Mouse (Mus musculus): ENCODE data around the gene Nup35.

The Nup35 gene

DNA sequence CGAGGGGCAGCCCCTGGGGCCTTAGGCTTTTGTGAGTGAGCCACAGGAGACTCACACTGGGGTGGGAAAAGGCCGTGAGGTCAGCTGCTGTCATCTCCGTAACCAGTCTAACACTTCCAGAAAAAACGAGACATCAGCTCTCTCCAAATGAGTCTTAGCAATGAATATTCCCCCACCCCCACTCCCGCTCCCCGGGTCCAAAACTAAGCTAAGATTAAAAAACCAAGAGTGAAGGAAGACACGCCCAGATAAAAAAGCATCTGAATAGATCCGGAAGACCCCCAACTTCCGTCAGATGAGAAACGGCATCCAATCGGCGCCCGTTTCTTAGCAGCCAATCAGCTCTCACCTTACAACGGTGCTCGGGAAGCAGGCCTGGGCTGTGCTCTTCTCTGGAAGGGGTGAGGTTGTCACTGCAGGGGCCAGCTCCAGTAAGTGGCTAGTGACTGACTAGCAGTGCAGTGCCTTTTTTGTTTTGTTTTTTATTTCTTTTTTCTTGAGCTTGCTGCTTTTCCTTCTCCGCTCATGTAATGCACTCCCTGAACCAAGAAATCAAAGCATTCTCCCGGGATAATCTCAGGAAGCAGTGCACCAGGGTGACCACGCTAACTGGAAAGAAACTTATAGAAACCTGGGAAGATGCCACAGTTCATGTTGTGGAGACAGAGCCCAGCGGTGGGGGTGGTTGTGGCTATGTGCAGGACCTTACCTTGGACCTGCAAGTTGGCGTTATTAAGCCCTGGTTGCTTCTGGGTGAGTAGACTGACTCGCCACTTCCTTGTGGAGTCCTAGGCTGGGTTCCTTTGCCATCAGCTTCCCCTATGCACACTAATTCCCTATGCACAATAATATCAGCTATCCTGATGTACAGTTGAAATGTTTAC lies at the start of gene Nup35, which contains the start of gene Dusp19:
Gene Nup35 (plus strand): TSS at position 383 of the 884 bp plus-strand sequence.
Gene Dusp19 (plus strand): TSS at position 192 of the 884 bp plus-strand sequence.
- peak; percentile 74 for DNase-seq (ENCODE audit: extremely low read depth, insufficient read length, low spot score)

GRCm38 (mm10) chr2:80567411-80567810 lies 49.6 kb upstream of the Nup35 start:
- no peak for DNase-seq (ENCODE audit: extremely low read depth, insufficient read length, low spot score)

- DNase-seq (ENCODE audit: extremely low read depth, insufficient read length, low spot score), result no peak
Observed at GRCm38 (mm10) chr2:80570656-80571055, 46.4 kb upstream of the Nup35 start.

DNA sequence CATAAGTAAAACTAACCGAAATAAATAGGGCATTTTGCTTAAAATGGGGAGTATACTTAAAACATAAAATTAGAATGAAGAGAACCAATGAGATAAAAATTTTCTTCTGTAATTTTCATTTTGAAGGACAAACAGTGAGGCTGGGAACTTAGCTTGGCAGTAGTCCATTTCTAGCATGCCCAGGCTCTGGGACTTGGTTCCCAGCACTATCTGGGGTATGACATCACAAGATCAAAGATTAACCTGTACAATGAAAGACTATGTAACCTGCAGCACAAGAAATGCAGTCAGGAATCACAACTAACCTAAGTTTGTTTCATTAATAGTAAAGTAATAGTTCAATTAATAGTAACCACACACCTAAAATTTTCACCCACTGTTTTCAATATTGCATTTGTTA lies 39.8 kb upstream of the Nup35 start:
- DNase-seq (ENCODE audit: extremely low read depth, insufficient read length, low spot score), result no peak

DNA sequence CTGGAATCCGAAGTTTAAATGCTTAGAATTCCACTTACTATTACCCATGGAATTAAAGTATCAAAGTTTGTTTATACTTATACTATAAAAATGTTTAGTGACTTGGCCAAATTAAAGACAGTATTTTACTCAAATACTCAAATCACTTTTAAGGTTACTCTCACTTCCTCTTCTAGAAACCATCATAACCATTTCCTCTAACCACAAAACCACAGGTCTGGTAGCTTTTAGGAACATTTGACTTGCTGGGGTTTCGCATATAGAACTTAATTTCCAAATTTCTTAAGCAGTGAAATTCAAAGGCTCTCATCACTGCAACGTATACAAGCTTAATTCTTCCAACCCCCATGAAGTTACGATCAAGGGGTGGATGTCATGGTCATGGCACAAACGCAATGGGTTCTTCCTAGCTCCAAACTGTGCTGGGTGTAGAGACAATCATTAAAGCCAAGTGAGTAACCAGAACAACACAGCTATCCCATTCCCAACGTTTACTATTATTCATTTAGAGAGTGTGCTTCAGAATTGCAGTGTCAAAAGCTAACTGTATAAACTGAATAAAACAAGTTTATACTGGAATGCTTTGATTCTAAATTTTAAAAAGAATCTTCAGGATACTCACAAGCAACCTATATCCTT lies 37.7 kb upstream of the Nup35 start:
- peak; percentile 9 for DNase-seq (ENCODE audit: extremely low read depth, insufficient read length, low spot score)

DNA sequence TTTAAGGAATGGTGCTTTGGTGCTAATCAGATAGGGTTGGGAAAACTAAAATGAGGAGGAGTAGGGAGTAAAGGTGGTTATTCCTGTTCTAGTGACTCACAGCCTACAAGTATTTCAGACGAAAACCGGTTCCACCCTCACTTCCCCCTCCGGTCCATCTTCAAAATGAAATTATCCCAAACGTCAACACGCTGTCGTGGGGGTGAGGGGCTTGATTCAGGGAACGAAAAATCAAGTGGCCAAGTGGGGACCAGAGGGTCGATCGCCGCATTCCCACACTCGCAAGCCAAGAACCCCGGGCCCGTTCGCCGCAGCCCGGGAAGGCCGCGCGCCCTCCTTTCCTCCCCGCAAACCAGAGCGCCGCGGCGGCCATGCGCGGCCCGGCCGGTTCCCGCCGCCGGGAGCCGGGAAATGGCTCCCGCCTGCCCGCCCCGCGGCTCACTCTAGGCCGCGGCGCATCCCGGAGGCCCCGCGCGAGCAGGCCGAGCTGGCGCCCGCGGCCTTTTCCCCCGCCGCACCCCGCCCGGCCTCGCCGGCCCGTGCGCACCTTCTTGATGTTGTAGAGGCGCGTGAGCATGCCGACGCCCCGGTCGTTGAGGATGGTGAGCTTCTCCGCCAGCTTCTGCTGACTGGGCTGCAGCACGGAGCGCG lies 36.6 kb upstream of the Nup35 start:
- DNase-seq (ENCODE audit: extremely low read depth, insufficient read length, low spot score), result peak; percentile 65

DNA sequence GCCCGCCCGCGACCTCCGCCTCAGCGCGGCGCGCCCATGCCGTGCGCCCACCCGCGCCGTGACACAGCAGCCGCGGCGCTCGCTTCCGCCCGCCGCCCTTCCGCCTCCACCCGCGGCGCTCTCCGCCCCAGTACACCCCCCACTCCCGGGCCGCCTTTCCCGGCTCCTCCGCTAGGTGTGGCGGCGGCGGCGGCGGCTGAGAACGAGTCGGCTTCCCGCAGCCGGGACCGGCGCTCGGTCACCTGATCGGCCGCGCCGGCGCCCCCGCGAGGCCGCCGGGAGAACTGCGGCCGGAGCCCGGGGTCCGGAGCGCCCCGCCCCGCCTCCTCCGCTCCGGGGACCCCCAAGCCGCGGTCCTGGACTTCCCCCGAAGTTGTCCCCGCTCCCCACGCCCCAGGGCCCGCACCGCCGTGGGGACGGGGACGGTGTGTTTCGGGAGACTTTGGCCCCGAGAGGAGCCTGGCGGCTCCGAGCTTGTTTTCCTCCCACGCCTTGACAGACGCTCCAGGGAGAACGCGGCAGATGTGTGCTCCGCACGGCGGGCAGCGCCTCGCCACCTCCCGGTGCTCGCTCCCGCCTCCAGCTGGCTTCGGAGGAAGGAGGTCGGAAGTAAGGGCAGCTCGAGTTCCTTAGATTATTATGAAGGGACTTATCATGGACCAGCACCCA lies 35.9 kb upstream of the Nup35 start, which contains the start of gene Nckap1:
Gene Nckap1 (minus strand): TSS at position 338 of the 669 bp plus-strand sequence.
- peak; percentile 84 for DNase-seq (ENCODE audit: extremely low read depth, insufficient read length, low spot score)

GRCm38 (mm10) chr2:80582356-80582755 lies 34.7 kb upstream of the Nup35 start:
- no peak for DNase-seq (ENCODE audit: extremely low read depth, insufficient read length, low spot score)

GRCm38 (mm10) chr2:80594215-80594918 lies 22.7 kb upstream of the Nup35 start:
- DNase-seq (ENCODE audit: extremely low read depth, insufficient read length, low spot score), result no peak

GRCm38 (mm10) chr2:80596960-80597359 lies 20.1 kb upstream of the Nup35 start:
- DNase-seq (ENCODE audit: extremely low read depth, insufficient read length, low spot score), result no peak

DNA sequence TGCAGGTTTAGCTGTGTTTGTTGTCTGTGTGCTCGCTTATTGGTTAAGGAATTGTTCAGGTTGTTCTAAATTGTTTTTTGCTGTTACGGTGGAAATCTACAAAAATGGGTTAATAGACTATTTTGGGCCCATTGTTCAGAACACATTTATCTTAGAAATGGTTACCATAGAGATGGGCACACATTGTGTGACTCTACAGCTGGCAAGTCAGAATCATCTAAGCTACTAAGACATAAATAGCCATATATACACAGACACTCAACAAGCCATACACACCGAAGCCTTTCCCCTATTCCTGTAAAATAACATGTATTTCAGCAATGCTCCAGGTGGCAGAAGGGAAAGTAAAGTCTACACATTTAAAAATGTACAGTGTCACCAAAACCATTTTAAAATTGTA lies 17.2 kb upstream of the Nup35 start:
- DNase-seq (ENCODE audit: extremely low read depth, insufficient read length, low spot score), result no peak

DNA sequence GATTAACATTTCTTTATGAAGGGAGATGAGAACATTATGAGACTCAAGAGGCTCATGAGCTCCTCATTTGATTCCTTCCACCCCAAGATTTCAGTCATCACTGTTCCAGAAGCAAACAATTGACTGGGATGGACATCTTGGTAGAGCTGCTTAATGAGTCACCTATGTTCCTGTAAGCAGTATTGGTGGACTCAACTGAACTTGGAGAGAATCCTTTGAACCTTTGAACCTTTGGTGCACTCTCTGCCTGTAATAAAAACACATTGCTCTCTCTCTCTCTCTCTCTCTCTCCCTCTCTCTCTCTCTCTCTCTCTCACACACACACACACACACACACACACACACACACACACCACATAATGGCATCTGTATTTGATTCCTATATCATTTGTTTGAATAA lies 16.4 kb upstream of the Nup35 start:
- DNase-seq (ENCODE audit: extremely low read depth, insufficient read length, low spot score), result no peak

DNA sequence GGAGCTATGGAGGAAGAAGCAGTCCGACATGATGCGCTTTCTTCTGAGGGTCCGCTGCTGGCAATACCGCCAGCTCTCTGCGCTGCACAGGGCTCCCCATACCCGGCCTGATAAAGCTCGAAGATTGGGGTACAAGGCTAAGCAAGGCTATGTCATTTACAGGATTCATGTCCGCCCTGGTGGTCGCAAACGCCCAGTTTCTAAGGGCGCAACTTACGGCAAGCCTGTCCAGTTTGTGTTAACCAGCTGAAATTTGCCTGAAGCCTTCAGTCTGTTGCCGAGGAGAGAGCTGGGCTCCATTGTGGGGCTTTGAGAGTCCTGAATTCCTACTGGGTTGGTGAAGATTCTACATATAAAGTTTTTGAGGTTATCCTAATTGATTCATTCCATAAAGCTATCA lies 14.3 kb upstream of the Nup35 start:
- DNase-seq (ENCODE audit: extremely low read depth, insufficient read length, low spot score), result no peak

GRCm38 (mm10) chr2:80603771-80604426 lies 13.1 kb upstream of the Nup35 start:
- DNase-seq (ENCODE audit: extremely low read depth, insufficient read length, low spot score), result no peak

DNA sequence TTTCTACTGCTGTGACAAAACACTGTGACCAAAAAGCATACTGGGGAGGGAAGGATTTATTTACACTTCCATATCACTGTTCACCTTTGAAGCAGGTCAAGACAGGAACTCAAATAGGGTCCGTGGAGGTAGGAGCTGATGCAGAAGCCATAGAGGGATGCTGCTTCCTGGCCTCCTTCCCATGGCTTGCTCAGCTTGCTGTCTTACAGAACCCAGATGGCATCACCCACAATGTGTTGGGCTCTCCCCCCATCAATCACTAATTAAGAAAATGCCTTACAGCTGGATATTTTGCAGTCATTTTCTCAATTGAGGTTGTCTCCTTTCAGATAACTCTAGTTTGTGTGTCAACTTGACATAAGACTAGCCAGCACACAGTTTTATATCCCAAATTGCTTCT lies 4.8 kb upstream of the Nup35 start:
- DNase-seq (ENCODE audit: extremely low read depth, insufficient read length, low spot score), result no peak

DNA sequence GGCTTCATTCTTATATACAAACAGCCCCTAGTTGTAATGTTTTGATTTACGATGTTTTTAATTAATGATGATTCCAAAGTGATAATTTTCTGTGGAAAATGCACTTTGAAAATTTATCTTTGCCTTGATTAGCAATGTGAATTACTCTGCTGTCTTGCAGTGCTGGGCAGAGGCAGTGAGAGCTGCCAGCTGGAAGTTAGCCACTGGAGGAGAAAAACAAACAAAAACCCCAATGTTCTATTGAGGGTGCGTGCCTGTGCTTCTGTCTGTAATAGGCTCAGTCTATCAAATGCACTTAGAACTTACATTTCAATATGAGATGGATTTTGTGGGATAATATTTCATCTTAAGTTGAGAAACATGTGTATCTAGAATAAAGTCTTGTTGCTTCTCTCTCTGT lies 4.2 kb upstream of the Nup35 start:
- DNase-seq (ENCODE audit: extremely low read depth, insufficient read length, low spot score), result no peak

DNA sequence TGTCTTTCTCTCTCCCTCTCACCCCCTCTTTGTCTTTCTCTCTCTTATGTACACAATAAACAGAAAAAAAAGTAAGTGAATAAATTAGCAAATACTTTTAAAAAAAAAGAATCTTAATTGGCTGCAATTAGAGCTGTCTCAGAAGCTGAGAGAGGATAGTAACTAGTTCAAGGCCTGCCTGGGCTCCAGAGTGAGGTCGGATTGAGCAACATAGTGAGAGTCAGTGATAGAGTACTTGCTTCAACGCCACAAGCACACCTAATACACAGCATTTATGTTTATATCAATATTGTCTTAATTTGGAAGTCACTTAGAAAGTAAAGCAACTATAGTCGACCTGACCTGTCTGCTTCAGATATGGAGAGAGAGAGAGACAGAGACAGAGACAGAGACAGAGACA lies 2.0 kb downstream of the Nup35 start:
- DNase-seq (ENCODE audit: extremely low read depth, insufficient read length, low spot score), result no peak

DNA sequence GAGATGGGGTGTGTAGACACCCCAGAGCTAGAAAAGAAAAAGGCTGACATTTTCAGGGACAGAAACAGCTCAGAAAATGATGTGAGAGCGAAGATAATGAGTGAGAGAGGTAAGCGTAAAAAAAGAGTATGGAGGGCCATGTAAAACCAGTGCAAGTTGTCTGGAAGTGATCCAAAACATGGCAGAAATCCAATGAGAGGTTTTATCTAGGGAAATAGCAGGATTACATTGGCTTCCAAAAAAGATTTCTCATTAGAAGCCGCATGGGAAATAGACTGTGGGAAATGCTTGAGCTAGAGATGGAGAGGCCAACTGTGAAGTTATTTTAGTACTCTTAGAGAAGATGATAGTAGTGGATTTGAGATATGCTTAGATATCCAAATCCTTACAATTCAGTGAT lies 4.9 kb downstream of the Nup35 start:
- DNase-seq (ENCODE audit: extremely low read depth, insufficient read length, low spot score), result no peak

DNA sequence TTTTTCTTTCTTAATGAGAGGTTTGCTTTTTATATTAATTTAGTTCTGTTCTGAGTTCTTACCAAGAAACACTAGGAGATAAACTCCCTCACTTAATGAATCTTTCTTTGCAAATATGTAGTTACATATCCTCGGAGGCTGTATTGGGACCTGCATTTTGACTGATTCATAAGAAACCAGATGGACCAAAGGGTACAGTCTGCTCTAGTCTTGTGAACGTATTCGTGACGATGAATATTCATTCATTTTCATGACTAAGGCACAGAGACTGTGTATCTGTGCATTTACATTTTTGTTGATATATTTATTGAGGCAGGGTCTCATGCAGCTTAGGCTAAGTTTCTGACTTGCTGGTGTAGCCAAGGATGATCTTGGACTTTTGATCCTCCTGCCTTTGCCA lies 7.5 kb downstream of the Nup35 start:
- no peak for DNase-seq (ENCODE audit: extremely low read depth, insufficient read length, low spot score)

Data from 3134 (cell line).